Mouse (Mus musculus) layer of hippocampus, adult 8-10 months (tissue): ENCODE measurements around the gene Lce3e. TPM values are rescaled to one million over a fixed set of nuclear protein-coding genes. Genes with fewer than 3 reads are reported as not detected.

Source experiments
- DNase-seq, 2 experiments: peaks; one replicate each; pipeline ENCODE4 v3.0.0; 2022; ENCODE audit warnings: low spot score in 2 of 2
- total RNA-seq, 4 experiments: library from RNA; stranded (reverse); gene quantifications; 2 replicates each; pipeline ENCODE4 v1.2.4; 2022

Lce3e gene
- not detected for total RNA-seq

DNA sequence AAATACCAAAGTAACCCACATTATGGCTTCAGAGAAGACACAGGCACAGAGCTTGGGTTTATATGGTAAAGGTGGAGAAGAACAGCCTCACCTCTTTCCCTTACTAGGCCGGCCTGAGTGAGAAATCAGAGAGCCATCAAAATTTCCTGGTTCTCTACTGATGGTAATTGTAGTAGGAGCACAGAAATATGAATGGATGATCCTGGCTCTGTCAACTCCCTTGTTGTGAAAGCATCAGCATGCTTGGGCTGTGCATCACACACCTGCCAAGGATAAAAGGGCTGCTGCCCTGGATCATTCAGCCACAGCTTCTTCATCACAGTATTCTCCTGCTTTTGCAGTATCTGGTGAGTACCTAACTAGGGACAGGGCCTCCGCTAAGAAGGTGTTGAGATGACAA, at the start of gene Lce3e:
TSS of gene Lce3e (plus strand) at position 301 of the 400 bp plus-strand sequence.
- DNase-seq: no peak

DNA sequence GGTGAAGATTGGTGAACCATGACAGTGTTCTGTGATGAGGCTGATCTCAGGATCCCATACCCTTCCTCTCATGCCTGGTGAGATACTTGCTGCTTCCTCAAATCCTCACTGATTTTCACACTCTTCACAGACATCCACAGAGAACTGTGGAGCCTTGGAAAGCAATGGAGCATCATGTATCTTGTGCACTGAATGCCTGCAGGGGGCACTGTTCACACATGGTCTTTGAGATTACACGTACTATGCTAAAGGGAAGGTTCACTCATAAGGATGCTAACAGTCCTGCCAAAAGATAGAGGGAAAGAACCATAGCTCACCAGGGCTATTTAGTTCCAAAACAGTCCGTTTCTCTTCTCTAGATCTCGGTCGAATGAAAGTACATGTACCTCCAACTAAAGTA, 46.5 kb upstream of the Lce3e start:
- peak; percentile 7 to 33 for DNase-seq

DNA sequence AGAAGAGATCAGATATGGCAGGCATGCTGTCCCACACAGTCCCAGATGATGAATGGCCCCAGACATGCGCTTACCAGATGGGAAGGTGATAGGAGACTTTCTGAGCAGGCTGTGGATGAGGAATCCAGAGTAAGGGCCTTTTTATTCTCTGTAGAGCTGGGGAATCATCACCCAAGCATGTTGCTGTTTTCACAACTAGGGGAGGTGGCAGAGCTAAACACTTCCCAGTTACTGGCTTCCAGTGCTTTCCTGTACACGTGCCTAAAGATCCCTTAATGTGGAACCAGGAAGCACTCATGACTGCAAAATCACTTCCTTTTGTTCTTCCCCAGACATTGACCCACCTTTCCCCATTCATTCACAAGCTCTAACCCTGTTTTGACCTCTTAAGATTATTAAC, 40.7 kb upstream of the Lce3e start, which contains the start of gene Lce3a:
TSS of gene Lce3a (minus strand) at position 101 of the 400 bp plus-strand sequence.
- DNase-seq: no peak

DNA sequence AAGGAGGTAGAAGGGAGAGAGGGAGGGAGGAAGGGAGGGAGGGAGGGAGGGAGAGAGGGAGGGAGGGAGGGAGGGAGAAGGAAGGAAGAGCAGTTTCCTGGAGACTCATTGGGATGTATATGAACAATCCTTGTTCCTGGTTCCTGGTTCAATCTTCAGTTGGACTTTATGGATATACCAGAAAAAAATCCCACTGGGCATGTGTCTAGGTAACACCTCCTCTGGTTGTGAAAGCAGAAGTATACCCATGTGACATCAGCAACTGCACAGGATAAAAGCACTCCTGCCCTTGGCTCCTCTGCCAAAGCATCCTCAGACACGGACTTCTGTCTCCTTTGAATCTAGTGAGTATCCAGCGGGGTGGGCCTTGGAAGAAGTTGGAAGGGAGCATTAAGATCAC, 34.2 kb upstream of the Lce3e start, which contains the start of gene Lce3b:
TSS of gene Lce3b (plus strand) at position 301 of the 400 bp plus-strand sequence.
- no peak for DNase-seq

DNA sequence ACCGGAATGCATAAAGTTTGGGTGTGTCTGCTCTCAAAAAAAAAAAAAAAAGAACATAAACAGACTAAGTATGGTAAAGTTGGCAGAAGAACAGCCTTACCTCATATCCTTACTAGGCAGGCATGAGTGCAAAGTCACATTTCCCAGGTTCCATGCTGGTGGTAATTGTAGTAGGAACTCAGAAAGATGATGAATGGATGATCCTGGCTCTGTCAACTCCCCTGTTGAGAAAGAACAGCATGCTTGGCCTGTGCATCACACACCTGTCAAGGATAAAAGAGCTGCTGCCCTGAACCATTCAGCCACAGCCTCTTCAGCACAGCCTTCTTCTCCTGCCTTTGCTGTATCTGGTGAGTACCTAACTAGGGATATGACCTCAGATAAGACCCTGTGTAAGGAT, 22.7 kb upstream of the Lce3e start, which contains the start of gene Lce3c:
TSS of gene Lce3c (plus strand) at position 301 of the 400 bp plus-strand sequence.
- no peak for DNase-seq

DNA sequence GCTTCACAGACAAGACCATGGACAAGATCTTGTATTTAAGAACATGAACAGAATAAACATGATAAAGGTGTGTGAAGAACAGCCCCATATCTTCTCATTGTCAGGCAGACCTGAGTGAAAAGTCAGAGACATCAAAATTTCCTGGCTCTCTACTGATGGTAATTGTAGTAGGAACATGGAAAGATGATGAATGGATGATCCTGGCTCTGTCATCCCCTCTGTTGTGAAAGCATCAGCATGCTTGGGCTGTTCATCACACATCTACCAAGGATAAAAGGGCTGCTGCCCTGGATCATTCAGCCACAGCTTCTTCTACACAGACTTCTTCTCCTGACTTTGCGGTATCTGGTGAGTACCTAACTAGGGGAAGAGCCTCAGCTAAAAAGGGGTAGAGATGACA, 9.8 kb upstream of the Lce3e start, which contains the start of gene Lce3d:
TSS of gene Lce3d (plus strand) at position 301 of the 400 bp plus-strand sequence.
- no peak for DNase-seq

DNA sequence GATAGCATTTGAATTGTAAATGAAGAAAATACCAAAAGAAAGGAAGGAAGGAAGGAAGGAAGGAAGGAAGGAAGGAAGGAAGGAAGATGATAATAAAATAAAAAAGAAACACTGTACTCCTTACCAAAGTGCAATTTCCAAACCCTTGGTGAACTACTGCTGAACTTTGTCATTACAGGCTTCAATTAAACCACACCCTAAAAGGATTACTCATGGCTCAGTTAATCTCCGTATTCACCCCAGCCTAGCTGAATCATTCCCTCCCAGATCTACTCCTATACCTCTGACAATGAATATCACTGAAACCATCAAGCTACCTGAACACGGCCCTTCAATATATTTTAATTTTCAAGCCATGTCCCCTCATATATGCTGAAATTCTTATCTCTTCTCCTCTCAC, 11.6 kb downstream of the Lce3e start:
- no peak for DNase-seq

DNA sequence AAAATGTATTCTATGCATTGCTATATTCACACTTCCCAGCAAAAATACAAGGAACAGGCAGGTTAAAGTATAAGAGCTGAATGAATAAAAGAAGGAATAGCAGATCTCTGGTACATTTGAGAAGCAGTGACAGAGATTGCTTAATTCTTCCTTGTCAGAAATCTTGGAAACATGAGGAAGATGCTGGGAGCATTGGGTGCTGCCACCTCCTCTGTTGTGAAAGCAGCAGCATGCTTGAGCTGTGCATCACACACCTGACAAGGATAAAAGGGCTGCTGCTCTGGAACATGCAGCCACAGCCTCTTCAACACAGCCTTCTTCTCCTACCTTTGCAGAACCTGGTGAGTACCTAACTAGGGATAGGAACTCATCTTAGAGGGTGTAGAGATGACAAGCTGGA, 25.1 kb downstream of the Lce3e start, which contains the start of gene Lce3f:
TSS of gene Lce3f (plus strand) at position 301 of the 400 bp plus-strand sequence.
- DNase-seq: no peak

DNA sequence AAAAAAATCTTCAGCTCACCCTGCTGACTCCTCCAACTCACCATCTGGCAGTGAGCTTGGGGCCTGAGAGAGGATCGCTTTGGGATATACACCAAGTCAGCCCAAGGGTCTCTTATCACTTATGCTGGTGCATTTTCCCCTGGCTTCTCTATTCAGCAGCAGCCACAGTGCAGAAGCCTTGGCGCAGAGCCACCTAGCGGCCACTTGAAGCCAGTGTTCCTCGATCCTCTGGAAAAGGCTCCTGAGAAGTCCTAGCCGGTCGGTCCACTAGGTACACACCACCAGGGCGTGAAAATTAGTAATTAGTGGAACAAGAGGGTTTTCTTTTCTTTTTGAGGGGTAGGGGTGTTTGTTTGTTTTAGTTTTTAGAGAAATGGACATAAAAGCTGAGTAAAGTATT, 31.8 kb downstream of the Lce3e start:
- peak; percentile 32 to 74 for DNase-seq

DNA sequence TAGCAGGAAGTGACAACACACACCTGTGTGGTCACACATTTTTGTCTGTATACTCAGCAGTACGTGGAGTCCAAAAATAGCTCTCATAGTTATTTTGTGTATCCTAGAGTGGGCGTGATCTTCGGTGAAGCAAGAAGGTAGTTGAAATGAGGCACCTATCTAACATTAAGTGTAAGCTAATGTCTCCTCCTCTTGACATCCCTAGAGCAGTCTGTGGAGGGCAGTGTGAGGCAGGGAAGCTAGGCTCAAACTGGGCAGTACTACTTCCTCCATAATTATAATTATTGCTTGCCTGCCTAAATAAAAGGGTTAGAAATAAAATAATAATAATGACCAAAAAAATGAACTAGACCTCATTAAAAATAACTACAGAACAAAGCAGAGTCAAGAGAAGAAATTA, 33.8 kb downstream of the Lce3e start:
- DNase-seq: no peak

DNA sequence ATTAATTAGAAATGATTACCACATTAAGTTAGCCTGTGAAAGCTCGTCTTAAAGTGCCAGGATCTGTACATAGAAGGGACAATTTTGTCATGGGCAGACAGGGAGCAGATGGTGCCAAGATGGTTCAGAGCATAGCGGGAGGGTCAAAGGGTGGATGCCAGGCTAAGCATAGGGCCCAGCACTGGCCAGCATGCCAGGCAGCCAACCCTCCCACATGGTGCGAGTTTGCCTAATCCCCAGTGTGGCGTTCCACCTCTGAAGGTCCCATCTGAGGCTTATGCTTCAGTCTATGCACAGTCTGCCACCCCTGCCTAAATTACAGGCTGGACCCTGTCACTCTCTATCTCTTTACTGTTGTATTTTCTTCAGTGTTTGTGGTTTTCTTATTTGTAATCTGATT, 36.0 kb downstream of the Lce3e start:
- no peak for DNase-seq

DNA sequence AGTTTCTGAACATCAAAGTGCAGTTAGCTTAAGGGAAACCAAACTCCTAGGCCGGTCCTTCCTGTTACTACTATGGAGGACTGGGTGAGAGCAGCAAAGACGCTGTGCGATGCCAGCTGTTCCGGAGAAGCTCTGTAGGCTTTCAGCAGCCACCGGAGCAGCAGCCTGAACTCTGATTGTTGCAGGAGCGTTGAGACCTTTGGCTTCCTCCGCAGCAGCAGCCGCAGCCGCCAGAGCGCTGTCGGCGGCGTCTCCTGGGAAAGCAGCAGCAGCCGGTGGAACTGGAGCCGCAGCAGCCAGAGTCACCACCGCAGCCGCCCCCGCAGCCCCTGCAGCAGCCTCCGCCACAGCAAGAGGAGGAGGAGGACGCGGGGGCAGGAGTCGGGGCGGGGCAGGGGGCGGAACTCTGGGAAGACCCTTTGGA, 47.5 kb downstream of the Lce3e start:
- DNase-seq: peak in 1 of 2 experiments; percentile 24

DNA sequence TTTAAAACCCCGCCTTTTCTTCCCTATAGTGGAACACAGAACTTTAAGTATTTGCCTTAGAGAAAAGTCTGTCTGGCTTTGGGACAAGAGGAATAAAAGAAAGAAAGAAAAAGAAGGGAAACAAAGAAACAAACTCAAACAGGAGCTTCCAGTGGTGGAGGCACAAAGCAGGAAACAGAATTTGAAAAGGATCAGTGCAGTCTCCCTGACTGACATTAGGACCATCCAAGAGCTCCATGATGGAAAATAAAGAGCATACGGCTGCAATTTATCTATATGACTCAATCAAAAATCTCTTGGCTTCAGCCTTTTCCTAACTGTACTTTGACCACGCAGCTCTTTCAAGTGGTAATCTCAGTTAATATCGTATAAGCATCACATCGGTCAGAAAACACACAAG, 48.0 kb downstream of the Lce3e start:
- DNase-seq: no peak

DNA sequence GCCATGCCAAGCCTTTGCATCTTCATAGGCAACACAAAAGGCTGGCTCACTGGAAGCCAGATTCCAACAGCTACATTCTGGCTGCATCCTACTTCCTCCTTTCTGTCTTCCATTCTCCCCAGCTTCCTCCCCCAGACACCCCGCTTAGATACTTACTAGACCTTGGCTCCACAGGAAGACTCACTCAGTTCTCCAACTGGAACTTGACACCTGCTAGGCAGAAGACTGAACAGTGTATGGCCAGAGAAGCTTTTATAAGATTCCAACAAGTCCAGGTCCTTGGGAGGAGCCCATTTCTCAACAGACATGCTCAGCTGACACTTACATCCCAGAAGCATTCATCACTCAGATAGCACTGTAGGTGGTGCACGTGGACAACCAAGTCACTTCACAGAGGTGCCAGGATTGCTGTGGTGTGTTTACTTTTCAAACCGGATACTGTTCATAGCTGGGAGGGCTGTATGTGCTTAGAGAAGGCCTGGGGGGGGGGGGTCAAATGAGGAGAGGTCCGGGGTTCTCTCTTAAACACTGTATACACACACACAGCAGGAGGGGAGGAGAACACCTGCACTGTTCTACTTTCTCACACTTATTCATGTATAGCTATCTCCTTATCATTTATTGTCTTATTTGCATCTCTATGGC, 48.7 kb downstream of the Lce3e start, which contains the start of gene Crct1:
TSS of gene Crct1 (minus strand) at position 228 of the 645 bp plus-strand sequence.
- DNase-seq: no peak

Other genes with a start within 250 kb of the Lce3e start
- gene Lce1f, start 246.7 kb upstream of the Lce3e start, total RNA-seq: not detected
- not detected for gene Gm38119, start 228.0 kb upstream of the Lce3e start, total RNA-seq
- gene Lce1g, start 214.7 kb upstream of the Lce3e start, total RNA-seq: not detected
- not detected for gene Lce1h, start 202.0 kb upstream of the Lce3e start, total RNA-seq
- gene Lce1i, start 188.2 kb upstream of the Lce3e start, total RNA-seq: not detected
- not detected for gene Lce1j, start 176.5 kb upstream of the Lce3e start, total RNA-seq
- gene Lce1k, start 159.2 kb upstream of the Lce3e start, total RNA-seq: not detected
- not detected for gene Kprp, start 139.8 kb upstream of the Lce3e start, total RNA-seq
- gene Lce1l, start 115.8 kb upstream of the Lce3e start, total RNA-seq: not detected
- gene 2310050C09Rik, start 96.8 kb upstream of the Lce3e start, total RNA-seq: not detected
- gene Lce3a, start 40.8 kb upstream of the Lce3e start, total RNA-seq: not detected
- not detected for gene Lce3b, start 34.1 kb upstream of the Lce3e start, total RNA-seq
- not detected for gene Lce3c, start 22.6 kb upstream of the Lce3e start, total RNA-seq
- not detected for gene Lce3d, start 9.7 kb upstream of the Lce3e start, total RNA-seq
- not detected for gene Lce3f, start 25.2 kb downstream of the Lce3e start, total RNA-seq
- gene Crct1, start 48.6 kb downstream of the Lce3e start, total RNA-seq: not detected
- gene Lce1m, start 52.0 kb downstream of the Lce3e start, total RNA-seq: not detected
- gene Gm4858, start 101.8 kb downstream of the Lce3e start, total RNA-seq: not detected
- not detected for gene Crnn, start 177.7 kb downstream of the Lce3e start, total RNA-seq
- gene Flg2, start 230.2 kb downstream of the Lce3e start, total RNA-seq: not detected